Mouse (Mus musculus): ENCODE results near the gene Tfpi2. TPM values are rescaled to one million over a fixed set of nuclear protein-coding genes. Genes with fewer than 3 reads are reported as not detected.

The Tfpi2 gene
- 1 to 10 TPM in 1 of 2 experiments, under 1 TPM in 1; 0.96 to 2.0 TPM for total RNA-seq (2021)
- long read RNA-seq, experiment 1, result 0 reads
- long read RNA-seq, experiment 2, result 0 reads

DNA sequence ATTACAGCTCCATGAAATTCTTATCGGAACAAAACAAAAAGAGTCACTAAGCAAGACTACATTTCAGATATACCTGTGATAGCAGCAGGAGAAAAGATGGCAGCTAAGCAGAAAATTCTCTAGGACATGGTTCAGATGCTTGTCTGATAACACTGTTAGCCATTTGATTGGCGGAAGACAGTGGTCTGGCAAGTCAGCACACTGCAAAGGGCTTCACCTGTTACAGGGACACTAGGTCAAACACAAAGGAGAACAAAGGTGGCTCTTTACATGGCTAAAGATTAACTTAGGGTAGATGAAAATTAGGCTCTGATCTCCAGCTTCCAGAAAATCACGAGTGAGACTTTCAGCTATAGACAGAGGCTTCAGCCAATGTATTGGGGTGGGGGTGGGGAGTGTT, at the start of gene Tfpi2:
Gene Tfpi2 (minus strand): TSS at position 170 of the 400 bp plus-strand sequence.
- no peak for DNase-seq (ENCODE audit: low spot score in 2 of 2)

DNA sequence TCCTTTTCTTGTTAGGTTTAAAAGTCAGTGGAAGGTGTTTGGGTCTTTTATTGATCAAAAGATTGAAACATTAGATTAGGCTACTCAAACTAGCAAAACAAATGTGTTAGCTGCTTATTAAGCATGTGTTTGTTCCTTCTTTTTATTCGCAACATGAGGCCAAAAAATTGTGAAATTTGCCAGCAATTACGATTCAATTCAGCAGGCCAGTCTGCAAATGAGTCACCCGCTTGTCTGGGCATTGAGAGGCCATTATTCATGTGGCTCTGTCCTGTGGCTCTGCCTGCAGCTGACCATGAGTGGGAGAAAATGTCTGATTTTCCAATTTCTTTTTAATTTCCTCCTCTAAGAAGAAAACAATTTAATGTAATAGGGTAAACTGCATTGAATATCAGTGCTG, 42.2 kb upstream of the Tfpi2 start:
- no peak for DNase-seq (ENCODE audit: low spot score in 2 of 2)

DNA sequence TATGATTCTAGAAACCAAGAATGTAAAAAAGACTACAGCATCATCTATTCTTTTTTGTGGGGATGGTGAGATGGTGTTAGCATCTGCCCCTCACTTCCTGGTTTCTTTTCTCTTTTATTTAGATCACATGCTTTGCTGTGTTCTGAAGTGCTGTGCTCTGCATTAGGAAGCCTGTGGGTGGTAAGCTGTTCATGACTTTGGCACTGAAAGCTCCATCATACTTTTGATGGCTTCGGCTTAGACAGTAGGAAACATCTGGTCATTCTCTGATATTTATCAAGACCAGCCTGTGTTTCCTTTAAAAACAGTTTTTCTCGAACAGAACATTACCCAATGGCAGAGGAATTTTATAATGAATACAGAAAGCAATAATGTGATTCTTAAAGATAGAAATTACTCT, 37.6 kb upstream of the Tfpi2 start:
- DNase-seq (ENCODE audit: low spot score in 2 of 2), result no peak

DNA sequence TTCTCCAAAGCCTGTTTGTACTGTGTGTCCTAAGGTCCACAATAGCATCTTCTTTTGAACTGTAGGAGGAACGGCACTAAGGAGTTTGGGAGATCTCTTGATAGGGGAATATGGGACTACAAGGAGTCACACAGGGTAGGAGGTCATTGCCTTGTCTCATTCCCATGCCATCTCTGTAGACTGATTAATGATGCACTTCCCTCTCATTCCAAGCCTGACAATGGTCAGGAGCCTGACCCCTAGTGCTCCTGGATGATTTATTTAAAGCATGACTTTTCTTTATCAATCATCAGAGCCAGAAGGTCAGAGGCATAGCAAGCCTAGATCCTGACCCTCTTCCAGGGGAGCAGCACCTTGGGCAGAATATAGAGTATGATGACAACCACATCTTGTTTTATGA, 33.9 kb upstream of the Tfpi2 start:
- no peak for DNase-seq (ENCODE audit: low spot score in 2 of 2)

DNA sequence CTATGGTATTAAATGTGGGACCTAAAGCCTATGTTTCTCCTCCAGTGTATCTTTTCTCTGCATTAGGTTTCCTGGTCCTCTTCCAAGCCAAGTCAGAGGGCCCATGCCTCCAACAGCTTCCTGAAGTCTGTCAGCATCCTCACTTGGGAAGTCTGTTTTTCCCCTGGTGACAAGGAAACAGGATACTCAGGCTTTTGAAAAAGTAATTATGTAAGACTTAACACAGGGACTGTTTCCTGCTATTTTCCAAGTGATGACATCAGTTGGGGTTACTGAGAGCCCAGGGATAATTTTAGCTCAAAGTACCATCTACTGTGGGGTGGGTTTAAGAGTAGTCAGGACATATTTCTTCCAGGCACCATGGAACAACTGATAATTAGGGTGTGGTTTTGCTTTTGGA, 20.8 kb upstream of the Tfpi2 start:
- DNase-seq (ENCODE audit: low spot score in 2 of 2), result no peak

DNA sequence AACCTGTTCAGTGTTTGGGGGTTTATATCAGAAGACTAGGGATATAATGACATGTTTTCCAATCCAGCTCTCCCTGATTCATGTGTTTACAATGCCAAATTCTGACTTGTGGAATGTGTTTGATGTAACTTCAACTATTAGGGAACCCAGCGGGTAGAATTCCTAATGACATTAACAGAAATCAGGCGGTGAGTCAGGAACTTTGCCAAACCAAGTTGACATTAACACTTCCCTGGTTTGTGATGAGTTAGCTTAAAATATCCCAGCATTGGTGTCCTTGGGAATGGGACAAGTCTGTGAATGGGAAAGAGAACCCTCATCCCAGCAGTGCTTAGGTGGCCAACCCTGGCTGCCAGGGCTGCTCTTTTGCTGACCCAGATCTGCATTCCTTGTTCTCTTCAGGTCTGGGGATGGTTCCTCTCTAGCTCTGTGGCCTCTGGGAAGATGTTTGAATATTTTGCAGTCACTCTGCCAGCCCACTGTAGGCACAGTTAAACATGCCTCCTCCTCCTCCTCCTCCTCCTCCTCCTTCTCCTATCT, 19.9 kb upstream of the Tfpi2 start:
- DNase-seq (ENCODE audit: low spot score in 2 of 2), result no peak

DNA sequence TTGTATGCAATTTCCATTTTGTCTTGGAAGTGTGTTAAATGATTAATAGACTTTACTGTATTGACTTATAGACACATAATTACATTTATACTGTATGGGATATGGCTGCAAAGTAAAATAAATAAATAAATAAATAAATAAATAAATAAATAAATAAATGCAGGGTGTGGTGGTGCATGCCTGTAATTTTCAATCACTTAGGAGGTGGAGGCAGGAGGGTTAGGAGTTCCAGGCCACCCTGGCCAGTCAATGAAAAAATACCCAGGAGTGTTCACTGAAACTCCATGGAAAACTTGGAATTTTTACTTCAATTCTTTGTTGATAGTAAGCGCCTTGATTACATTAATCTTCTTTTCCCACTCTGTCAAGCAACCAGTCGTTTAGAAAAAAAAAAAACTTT, 16.1 kb upstream of the Tfpi2 start:
- no peak for DNase-seq (ENCODE audit: low spot score in 2 of 2)

DNA sequence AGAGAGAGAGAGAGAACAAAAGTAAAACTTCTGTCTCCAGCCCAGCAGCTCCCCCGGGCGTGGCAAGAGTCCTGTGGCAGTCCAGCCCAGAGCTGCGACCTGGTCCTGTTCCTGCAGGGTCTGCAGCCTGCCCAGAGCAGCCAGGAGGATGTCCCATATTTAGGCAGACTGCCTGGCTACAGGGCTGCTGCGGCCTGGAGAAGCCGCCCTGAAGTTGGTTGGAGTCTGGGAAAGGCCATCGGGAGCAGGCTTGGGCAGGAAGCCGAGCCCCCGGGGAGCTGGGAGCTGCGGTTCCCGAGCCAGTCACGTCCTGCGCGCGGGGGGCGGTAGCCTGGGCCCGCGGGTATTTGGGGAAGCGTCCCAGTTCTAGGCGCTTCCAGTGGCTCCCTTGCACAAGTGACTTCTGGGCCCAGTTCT, 15.2 kb upstream of the Tfpi2 start, which contains the start of gene Gng11:
Gene Gng11 (plus strand): TSS at position 15 of the 417 bp plus-strand sequence.
- DNase-seq (ENCODE audit: low spot score in 2 of 2), result peak; percentile 26 to 58

DNA sequence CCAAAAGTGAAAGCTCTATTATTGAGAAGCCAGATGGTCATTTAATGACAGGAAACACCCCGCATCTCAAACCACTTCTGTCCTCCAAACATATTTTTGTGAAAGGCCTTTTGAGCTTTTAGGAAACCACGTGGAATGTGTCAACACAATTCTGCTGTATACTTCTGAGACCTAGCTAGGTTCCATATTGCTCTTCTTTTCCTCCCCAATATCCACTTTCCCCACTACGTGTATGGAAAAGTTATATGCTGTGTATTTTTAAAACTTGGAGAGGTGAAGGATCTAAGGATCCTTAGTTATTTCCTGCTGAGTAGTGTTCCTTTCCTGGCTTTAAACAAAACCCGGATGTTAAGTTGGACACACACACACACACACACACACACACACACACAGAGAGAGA, 14.7 kb upstream of the Tfpi2 start:
- no peak for DNase-seq (ENCODE audit: low spot score in 2 of 2)

DNA sequence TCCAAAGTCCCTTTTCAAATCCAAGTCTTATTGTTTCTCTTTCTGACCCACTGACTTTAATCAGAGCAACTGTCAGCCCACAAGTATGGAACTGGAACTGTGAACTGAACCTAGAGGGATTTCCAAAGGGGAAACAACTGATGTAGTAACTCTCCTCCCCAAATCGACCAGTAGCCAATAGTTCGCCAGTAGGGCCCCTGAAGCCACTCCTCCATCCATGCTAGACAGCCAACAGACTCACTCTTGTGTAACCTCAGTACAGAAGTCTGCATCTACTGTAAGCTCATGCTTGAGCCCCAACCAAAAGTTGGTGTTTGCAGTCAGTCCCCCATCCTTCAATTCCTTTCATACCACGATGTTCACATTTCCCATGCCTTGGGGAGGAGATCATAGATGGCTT, 12.0 kb upstream of the Tfpi2 start:
- no peak for DNase-seq (ENCODE audit: low spot score in 2 of 2)

DNA sequence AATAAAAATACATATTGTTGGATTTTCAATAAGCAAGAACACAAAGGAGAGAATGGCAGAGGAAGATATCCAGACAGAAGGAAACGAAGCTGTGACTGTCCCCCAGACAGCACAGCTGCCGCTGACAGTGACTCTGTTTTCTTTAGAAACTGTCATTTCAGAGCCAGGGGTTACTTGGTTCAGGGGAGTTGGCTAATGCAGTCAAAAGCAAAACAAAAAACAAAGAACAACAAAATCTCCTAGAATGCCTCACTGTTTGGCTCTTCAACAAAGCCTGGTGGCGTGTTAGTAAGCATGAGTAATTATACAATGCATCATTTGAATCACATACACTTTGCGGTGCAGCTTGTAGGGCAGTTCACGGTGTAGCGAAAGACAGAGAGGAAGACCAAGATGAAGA, 10.6 kb upstream of the Tfpi2 start:
- no peak for DNase-seq (ENCODE audit: low spot score in 2 of 2)

DNA sequence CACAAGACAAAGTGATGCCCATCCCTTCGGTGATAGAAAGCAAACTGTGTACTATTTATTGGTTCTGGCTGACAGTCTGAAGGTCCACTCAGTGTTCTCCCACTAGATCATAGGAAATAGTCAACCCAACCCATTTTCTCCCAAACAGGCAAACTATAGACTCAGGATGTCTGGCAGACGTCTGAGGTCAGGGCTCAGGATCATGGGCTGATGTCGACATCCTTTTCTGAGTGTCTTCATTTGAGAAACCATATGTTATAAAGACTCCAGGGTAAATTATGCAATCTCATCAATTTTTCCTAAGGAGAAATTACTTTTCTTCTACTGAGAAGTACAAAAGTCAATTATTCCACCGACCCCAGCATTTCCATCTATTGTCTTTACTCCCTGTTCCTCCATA, 9.4 kb upstream of the Tfpi2 start:
- DNase-seq (ENCODE audit: low spot score in 2 of 2), result no peak

DNA sequence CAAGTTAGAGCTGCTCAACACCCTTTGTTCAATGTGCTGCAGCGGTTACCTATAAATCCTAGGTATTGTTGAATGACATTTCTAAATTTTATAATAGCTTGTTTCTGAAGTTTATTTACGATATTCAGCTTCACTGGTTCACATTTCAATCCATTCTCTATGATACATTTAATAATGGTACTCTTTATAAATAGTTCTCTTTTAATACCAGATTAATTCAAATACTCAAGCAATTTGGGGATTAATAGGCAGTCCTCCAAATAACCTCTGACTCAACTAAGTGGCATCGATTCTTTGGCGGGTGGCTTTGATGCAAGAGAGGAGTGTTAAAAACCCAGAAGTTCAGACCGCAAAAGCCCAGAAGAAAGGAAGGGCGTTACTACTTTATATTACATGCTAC, 4.8 kb upstream of the Tfpi2 start, which contains the start of gene Gngt1:
Gene Gngt1 (plus strand): TSS at position 301 of the 400 bp plus-strand sequence.
- DNase-seq (ENCODE audit: low spot score in 2 of 2), result no peak

DNA sequence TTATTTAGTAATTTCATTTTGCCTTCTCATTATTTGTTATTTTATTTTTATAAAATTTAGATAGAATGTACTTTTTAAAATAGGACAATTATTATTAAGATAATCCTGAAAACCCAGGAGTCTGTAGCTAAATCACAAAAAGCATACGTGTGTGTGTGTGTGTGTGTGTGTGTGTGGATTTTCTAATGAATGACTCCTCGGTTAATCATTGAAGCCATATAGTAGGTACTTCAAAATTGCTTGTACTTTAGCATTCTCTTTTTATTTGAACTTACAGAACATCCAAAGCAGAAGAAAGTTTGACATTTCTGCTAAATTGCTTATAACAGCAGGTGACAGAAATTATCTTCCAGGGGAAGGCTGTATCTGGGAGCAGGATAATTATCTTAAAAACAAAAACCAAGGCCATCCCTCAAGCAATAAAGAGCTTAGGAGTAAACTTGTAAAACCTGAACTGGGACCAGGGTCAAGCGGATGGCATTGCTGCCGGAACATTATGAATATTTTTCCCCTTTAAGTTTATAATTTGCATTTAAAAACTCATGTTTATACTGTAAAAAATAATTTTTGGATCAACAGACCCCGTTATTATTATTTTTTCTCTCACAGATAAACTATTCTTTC, 5.9 kb downstream of the Tfpi2 start:
- DNase-seq (ENCODE audit: low spot score in 2 of 2), result no peak

DNA sequence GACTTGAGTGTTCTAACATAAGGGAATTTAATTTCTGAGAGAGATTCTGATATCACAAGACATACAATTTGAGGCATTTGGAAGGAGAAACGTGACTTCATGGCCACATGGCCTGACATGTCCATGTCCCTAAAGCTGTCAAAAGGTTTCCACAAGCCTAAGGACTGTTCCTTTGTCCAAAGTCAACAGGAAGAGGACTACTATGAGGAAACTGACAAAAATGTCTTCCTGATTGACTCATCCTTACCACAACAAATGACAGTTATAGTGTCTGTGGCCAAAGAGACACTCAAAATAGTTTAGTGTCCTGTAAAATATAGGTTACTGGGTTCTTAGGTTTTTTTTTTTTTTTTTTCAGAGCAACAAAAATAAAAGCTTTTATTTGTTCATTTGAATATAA, 15.0 kb downstream of the Tfpi2 start:
- no peak for DNase-seq (ENCODE audit: low spot score in 2 of 2)

DNA sequence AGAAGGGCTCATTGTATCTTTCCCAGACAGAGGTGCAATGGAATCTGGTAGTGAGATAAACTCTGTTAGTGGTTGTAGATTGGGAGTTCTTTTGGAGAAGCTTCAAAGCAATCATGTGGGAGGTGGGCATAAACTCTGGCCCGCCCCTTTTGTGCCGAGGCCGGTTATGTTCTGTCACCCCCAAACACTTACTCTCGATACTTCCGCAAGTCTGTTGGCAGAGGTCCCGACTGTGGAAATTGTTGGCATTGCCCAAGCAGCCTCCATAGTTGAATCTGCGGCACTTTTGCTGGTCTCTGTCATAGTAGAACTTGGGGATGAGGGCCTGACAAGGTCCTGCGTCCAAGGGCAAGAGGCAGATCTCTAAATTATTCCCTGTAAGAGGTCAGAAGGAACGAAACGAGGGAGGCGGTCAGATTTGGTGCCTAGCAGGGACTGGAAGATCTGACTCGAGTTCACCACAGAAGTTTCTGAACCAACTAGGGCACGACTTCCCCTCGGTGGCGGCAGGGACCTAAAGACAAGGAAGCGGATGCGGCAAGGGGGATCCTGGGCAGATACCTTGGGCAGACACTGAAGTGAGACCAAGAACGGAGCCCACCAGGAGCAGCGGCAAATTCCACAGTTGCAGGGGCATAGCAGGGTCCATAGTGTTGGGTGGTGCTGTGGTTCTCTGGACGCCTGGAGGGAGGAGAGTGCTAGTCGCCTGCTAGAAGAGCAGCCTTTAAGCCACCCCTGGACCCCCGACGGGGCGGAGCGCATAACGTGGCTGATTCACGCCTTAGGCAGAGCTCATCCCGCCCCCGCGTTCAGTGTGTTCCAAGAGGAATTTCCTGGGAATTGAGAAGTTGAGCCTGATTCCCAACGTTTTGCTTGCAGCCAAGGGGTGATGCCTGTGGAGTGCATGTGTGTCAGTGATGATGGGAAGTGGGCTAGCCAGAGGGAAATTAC, 20.8 kb downstream of the Tfpi2 start:
- peak; percentile 4 to 28 for DNase-seq (ENCODE audit: low spot score in 2 of 2)

DNA sequence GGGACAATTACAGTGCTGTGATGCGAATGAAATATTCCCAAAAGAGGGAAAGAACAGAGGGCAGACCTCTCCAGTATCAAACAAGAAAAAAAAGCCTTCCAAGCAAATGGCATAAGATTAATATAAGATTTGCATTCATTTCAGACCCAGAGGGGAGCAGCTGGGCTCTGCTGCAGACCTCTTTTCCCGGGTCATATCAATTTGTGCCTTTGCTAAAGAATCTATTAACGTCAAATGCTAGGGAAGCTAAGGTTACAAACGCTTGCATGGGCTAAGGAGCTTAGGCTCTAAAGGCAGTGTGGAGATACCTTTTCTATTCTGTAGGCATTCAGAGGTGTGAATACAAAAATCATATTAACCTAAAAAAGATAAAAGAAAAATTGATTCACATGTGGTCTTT, 33.8 kb downstream of the Tfpi2 start:
- no peak for DNase-seq (ENCODE audit: low spot score in 2 of 2)

DNA sequence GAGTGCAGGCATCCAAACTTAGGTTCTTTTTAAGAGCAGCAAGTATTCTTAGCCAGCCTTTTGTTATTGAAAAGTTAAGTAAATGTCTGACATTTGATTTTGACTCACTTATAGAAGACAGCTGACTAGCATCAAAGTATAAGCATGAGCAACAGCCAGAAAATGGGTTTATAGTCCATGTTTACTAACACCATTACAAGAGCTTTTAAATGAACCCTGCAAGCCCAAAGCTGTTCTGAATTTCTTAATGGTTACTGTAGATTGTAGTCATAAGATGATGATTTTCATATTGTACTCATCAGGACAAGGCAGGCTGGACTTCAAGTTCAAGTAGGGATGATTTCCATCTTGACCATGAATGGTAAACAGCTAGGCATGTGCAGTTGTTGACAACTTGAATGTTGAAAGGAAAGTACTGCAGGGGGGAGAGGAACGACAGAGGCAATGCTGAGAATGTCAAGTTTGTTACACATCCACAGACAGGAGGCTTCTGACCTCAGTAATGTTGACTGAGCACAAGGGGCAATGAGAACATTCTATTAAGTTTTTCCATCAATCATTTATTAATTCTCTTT, 52.5 kb downstream of the Tfpi2 start:
- DNase-seq (ENCODE audit: low spot score in 2 of 2), result no peak

DNA sequence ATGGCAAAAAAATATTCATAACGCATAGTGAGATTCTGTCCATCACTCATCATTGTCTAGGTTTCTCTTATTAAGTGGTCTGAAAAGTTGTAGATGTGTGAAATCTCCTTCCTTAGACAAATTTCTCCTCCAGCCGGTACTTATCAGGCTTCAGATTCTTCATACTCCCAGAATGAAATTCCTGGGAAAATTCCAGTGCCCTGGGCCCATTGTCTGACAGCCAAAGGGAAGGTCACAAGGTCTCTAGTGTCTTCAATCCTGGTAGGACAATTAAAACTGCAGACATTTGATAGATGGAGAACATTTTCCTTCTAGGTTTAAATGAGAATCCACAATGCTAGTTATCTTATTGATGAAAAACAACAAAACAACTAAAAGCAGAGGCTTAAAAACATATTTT, 53.1 kb downstream of the Tfpi2 start:
- DNase-seq (ENCODE audit: low spot score in 2 of 2), result no peak

DNA sequence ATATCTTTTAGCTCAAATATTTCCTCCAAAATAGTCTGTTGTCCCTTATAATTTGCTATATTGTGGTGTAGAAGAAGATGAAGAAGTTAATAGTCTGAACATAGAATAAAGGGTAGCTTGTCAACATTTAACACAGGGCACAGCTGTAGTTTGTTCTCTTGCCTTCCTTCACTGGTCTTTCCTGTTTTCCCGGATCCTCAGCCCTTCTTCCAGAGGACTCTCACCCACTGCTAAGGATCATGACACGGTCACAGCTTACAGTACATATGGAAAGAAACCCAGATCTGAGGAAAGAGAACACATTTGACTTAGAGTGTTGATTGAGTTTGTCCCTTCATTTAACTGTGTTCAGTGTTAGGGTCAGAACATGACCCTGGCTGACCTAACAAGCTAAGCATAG, 53.7 kb downstream of the Tfpi2 start:
- DNase-seq (ENCODE audit: low spot score in 2 of 2), result no peak

DNA sequence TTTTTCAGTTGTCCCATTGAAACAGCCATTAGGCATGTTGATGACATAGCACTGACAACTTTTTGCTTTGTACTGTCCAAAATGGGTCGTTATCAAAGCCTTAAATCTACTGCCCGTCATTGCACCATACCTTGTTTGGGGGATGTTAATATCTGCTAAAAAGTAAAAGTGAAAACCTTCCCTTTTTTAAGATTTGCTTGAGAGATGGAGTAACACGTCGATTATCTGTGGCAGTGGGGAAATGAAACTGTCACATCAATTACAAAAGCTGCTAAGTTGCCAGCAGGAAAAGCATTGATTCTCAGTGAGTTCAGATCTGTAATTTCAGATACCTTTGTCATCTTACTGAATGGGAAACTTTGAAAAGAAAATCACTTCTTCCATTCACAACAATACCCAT, 62.6 kb downstream of the Tfpi2 start:
- DNase-seq (ENCODE audit: low spot score in 2 of 2), result no peak

DNA sequence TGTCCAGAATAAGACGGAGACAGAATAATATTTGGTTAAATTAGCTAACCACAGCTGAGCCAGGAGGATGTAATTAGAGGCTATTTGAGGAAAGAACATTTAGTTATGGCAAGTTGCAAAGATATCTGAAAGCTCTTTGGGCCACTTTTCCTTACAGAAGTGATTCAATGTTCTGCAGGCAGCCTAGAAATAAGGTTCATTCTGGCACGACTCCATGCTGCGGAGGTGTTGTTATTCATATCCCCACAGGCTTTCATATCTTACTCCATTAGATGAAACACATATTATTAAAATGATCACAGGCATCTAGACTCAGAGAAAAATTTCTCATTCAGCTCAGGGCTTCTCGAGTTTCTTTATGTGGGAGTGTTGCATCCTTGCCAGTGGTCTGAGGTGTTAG, 65.8 kb downstream of the Tfpi2 start:
- DNase-seq (ENCODE audit: low spot score in 2 of 2), result no peak

Measured in adrenal gland, adult 18-20 months (tissue).